Mouse (Mus musculus): ENCODE results near the gene Ppp2r3c. TPM values are rescaled to one million over a fixed set of nuclear protein-coding genes. Genes with fewer than 3 reads are reported as not detected.
A peak's percentile ranks its signal among the peaks of the same experiment; 100 is the strongest.

Ppp2r3c gene
- total and polyA plus RNA-seq, 3 experiments: 13.7 to 36.8 (median 31.1) TPM

DNA sequence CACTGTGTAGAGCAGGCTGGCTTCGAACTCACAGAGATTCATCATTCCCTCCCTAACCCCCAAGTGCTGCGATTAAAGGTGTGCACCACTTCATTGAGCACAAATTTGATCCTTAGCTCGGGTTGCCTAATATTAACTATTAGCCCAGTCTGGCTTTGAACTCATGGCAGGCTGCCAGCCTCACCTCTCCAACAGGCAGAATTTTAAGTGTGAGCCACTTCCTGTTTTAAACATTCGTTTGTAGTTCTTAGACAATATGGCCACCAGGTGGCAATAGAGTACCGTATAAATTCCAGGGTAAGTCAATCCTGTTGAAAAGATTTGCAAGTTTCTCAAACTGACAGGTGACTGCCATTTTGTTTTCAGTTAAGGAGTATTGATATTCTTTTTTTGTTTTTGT is 12.4 kb upstream of the Ppp2r3c start:
- Histone ChIP-seq H3K4me2 (ENCODE audit: insufficient read depth, low read depth, poor library complexity, severe bottlenecking) (no peak overlapping the region), H3K4me1 (ENCODE audit: control insufficient read depth in 1 of 2, insufficient read depth in 2 of 2) (peaks cover 0 to 7% of the 10 kb centered on the region in 2 experiments; a peak in 2 of 4 replicates), H3K27me3 (replicated peaks) (no peaks in the 10 kb centered on the region), H3K27ac (ENCODE audit: insufficient read depth, low read depth) (no peak overlapping the region), H3K4me3 (replicated peaks in 1 of 3; ENCODE audit: low read depth in 2 of 3, low read length in 2 of 3, poor library complexity in 1 of 3) (no peak overlapping the region), H3K9me3 (replicated peaks; ENCODE audit: low read length) (no peaks in the 10 kb centered on the region), H3K79me2 (replicated peaks; ENCODE audit: control insufficient read depth, extremely low read depth, insufficient read depth, poor library complexity, severe bottlenecking) (no peaks in the 10 kb centered on the region; the same call in none of the 2 replicates), H3K9ac (ENCODE audit: insufficient read depth, low read depth) (no peak overlapping the region), H3K36me3 (replicated peaks in 1 of 2; ENCODE audit: control insufficient read depth in 1 of 2, insufficient read depth in 1 of 2, low read length in 1 of 2) (peaks cover 19 to 74% of the 10 kb centered on the region in 2 experiments)
- TF ChIP-seq USF1 (IDR thresholded peaks at IDR 0.05; ENCODE audit: low read depth, low read length) (no peak), SMC3 (IDR thresholded peaks at IDR 0.05; ENCODE audit: low read depth, low read length) (peak; percentile 91), RCOR1 (conservative IDR thresholded peaks at IDR 0.05; ENCODE audit: low read depth, low read length) (no peak), USF2 (conservative IDR thresholded peaks at IDR 0.05; ENCODE audit: low read depth, low read length) (no peak), MAZ (IDR thresholded peaks at IDR 0.05; ENCODE audit: low read depth, low read length) (0 out of 2 replicates have a peak, but pooled peaks have one; percentile 27), ELF1 (IDR thresholded peaks at IDR 0.05; ENCODE audit: low read depth, low read length) (peak; percentile 93), MEF2A (IDR thresholded peaks at IDR 0.05; ENCODE audit: borderline replicate concordance, low read depth, low read length) (no peak), MXI1 (IDR thresholded peaks at IDR 0.05; ENCODE audit: low read depth, low read length) (no peak), POLR2AphosphoS2 (IDR thresholded peaks at IDR 0.05; ENCODE audit: low read depth, low read length) (no peak), ZNF384 (IDR thresholded peaks at IDR 0.05; ENCODE audit: low read depth, low read length) (no peak), CTCF (conservative IDR thresholded peaks at IDR 0.05 in 1 of 2, IDR thresholded peaks at IDR 0.05 in 1 of 2; ENCODE audit: low read depth in 2 of 2, low read length in 2 of 2) (peak; percentile 45 to 87; a peak in 3 of 4 replicates), MAX (IDR thresholded peaks at IDR 0.05; ENCODE audit: low read length) (no peak), UBTF (IDR thresholded peaks at IDR 0.05; ENCODE audit: low read depth, low read length) (no peak), BHLHE40 (IDR thresholded peaks at IDR 0.05; ENCODE audit: low read depth, low read length) (no peak), TBP (conservative IDR thresholded peaks at IDR 0.05; ENCODE audit: low read depth, low read length) (no peak), CHD1 (IDR thresholded peaks at IDR 0.05; ENCODE audit: low read depth, low read length) (no peak), ETS1 (conservative IDR thresholded peaks at IDR 0.05; ENCODE audit: low read depth, low read length) (no peak), GABPA (IDR thresholded peaks at IDR 0.05; ENCODE audit: insufficient replicate concordance, low read depth, low read length) (no peak), CHD2 (IDR thresholded peaks at IDR 0.05; ENCODE audit: low read length) (no peak), NELFE (IDR thresholded peaks at IDR 0.05; ENCODE audit: low read depth, low read length) (no peak), ZMIZ1 (IDR thresholded peaks at IDR 0.05; ENCODE audit: low read depth, low read length) (no peak), TCF12 (IDR thresholded peaks at IDR 0.05; ENCODE audit: low read depth, low read length) (no peak), ZC3H11A (IDR thresholded peaks at IDR 0.05; ENCODE audit: low read depth, low read length) (peak; percentile 84), RAD21 (IDR thresholded peaks at IDR 0.05; ENCODE audit: low read depth, low read length) (peak; percentile 89), MYC (IDR thresholded peaks at IDR 0.05; ENCODE audit: low read depth, low read length) (no peak), NRF1 (IDR thresholded peaks at IDR 0.05; ENCODE audit: low read depth, low read length) (no peak), SIN3A (IDR thresholded peaks at IDR 0.05; ENCODE audit: low read length) (peak; percentile 48; the same call in 1 of the 2 replicates), KAT2A (IDR thresholded peaks at IDR 0.05; ENCODE audit: insufficient replicate concordance, low read length) (no peak), JUND (conservative IDR thresholded peaks at IDR 0.05; ENCODE audit: low read depth, low read length) (no peak), E2F4 (IDR thresholded peaks at IDR 0.05; ENCODE audit: insufficient replicate concordance, low read depth, low read length) (no peak), POLR2A (IDR thresholded peaks at IDR 0.05; ENCODE audit: low read depth, low read length) (no peak), HCFC1 (IDR thresholded peaks at IDR 0.05; ENCODE audit: low read depth, low read length) (0 out of 2 replicates have a peak, but pooled peaks have one; percentile 20), EP300 (IDR thresholded peaks at IDR 0.05; ENCODE audit: low read length) (no peak), JUN (IDR thresholded peaks at IDR 0.05; ENCODE audit: insufficient read depth, low read depth, low read length) (peak; percentile 14; the same call in 1 of the 2 replicates), IRF4 (IDR thresholded peaks at IDR 0.05; ENCODE audit: low read depth, low read length) (0 out of 2 replicates have a peak, but pooled peaks have one; percentile 11), PAX5 (IDR thresholded peaks at IDR 0.05; ENCODE audit: low read length) (no peak), MAFK (IDR thresholded peaks at IDR 0.05; ENCODE audit: insufficient replicate concordance, low read length) (no peak), ZKSCAN1 (IDR thresholded peaks at IDR 0.05; ENCODE audit: borderline replicate concordance, low read depth, low read length) (no peak)
- dilution Hi-C loops (cut with MboI; ENCODE audit: extremely low pct_ligation_motif_present, extremely low pct_unique_long_range_greater_than_20kb, low sequenced_read_pairs) (no loop called here), in situ Hi-C loops (cut with MboI; ENCODE audit: low pct_ligation_motif_present, low pct_unique_long_range_greater_than_20kb, low sequenced_read_pairs) (loop anchor here (5.0 kb wide), 1 partner anchor 182 kb away; no protein-coding TSS in a partner anchor)
- peak; percentile 95 for DNase-seq (ENCODE audit: extremely low read depth)
